Mouse (Mus musculus) kidney, embryonic 14.5 days (tissue): ENCODE measurements around the gene Synpr. TPM values are rescaled to one million over a fixed set of nuclear protein-coding genes. Genes with fewer than 3 reads are reported as not detected.
A peak's percentile ranks its signal among the peaks of the same experiment; 100 is the strongest.

Source experiments
- ATAC-seq: fragments of 200-750 bp; cut with Nextera tagmentation; 2 replicates; pipeline ENCODE4 v1.8.0; 2017; ENCODE audit warnings: moderate number of reproducible peaks, mild to moderate bottlenecking, moderate TSS enrichment, moderate library complexity; ENCODE audit not compliant: low FRiP score, low TSS enrichment
- H3K27ac ChIP-seq: fragments of 300-500 bp; sonication (generic); 2 replicates; pipeline ENCODE4 v1.5.1; 2014; ENCODE audit warnings: low read depth, mild to moderate bottlenecking, low read length, moderate library complexity, mixed read lengths
- H3K27me3 ChIP-seq: fragments of 300-500 bp; sonication (generic); 2 replicates; pipeline ENCODE4 v1.6.1; 2014; ENCODE audit warnings: mild to moderate bottlenecking, low read length; ENCODE audit not compliant: control insufficient read depth, insufficient read depth
- H3K36me3 ChIP-seq: fragments of 300-500 bp; sonication (generic); 2 replicates; pipeline ENCODE4 v1.6.1; 2014; ENCODE audit warnings: low read length, mixed read lengths; ENCODE audit not compliant: control insufficient read depth, insufficient read depth
- H3K4me1 ChIP-seq: fragments of 300-500 bp; sonication (generic); 2 replicates; pipeline ENCODE4 v1.6.1; 2014; ENCODE audit warnings: low read length, mixed read lengths; ENCODE audit not compliant: control insufficient read depth, insufficient read depth
- H3K4me2 ChIP-seq: fragments of 300-500 bp; sonication (generic); replicated peaks from 2 replicates; pipeline ENCODE4 v1.6.1; 2014; ENCODE audit warnings: low read depth, mild to moderate bottlenecking, low read length
- H3K4me3 ChIP-seq: fragments of 300-500 bp; sonication (generic); 2 replicates; pipeline ENCODE4 v1.5.1; 2014; ENCODE audit warnings: mild to moderate bottlenecking, low read length
- H3K9ac ChIP-seq: fragments of 300-500 bp; sonication (generic); 2 replicates; pipeline ENCODE4 v1.6.1; 2014; ENCODE audit warnings: low read depth, mild to moderate bottlenecking, low read length, moderate library complexity
- H3K9me3 ChIP-seq: fragments of 300-500 bp; sonication (generic); 2 replicates; pipeline ENCODE4 v1.6.1; 2016; ENCODE audit warnings: low read length; ENCODE audit not compliant: control insufficient read depth
- WGBS: fragments of 180-500 bp; shearing (Covaris S2); extraction: QIAGEN DNeasy Blood & Tissue Kit; methylation state at CpG from one replicate; pipeline ENCODE4 v1.1.7; 2014; 5-methylcytosine and 5-hydroxymethylcytosine counted together
- polyA plus RNA-seq: library from polyadenylated mRNA; unstranded; fragments of >200 nt; fragmentation: Nextera tagmentation; extraction: Ambion mirVana; gene quantifications from 2 replicates; pipeline ENCODE4 v1.2.1, GENCODE M21; 2014

Gene Synpr
- polyA plus RNA-seq, 1 experiment from 2014 or later = 2.0 TPM

GRCm38 (mm10) chr14:13596251-13596650, 311.7 kb downstream of the Synpr start:
- WGBS = 78% methylated on average over 6 of the region's 6 CpGs
- Histone ChIP-seq H3K4me1 (no peaks in the 10 kb centered on the region), H3K27me3 (no peaks in the 10 kb centered on the region), H3K4me2 (no peak overlapping the region), H3K27ac (no peak overlapping the region), H3K9me3 (no peaks in the 10 kb centered on the region), H3K4me3 (no peak overlapping the region), H3K9ac (no peak overlapping the region), H3K36me3 (no peaks in the 10 kb centered on the region)
- no peak for ATAC-seq

GRCm38 (mm10) chr14:13597204-13597603, 312.6 kb downstream of the Synpr start:
- WGBS = 83% methylated on average over 2 of the region's 2 CpGs

GRCm38 (mm10) chr14:13620531-13620930, 336.0 kb downstream of the Synpr start:
- H3K9me3 ChIP-seq = no peaks in the 10 kb centered on the region
- WGBS = 13% methylated on average over 2 of the region's 2 CpGs
- no peaks in the 10 kb centered on the region for H3K4me1 ChIP-seq
- H3K36me3 ChIP-seq = no peaks in the 10 kb centered on the region
- H3K4me3 ChIP-seq = no peak overlapping the region
- ATAC-seq = 0 out of 2 replicates have a peak, but pooled peaks have one; percentile 28
- no peaks in the 10 kb centered on the region for H3K27me3 ChIP-seq
- H3K9ac ChIP-seq = no peak overlapping the region
- H3K27ac ChIP-seq = no peak overlapping the region
- H3K4me2 ChIP-seq = no peak overlapping the region

More at GRCm38 (mm10) chr14:13597204-13597603, 312.6 kb downstream of the Synpr start:
- Histone ChIP-seq H3K9ac (no peak overlapping the region), H3K36me3 (no peaks in the 10 kb centered on the region), H3K27me3 (no peaks in the 10 kb centered on the region), H3K4me1 (no peaks in the 10 kb centered on the region), H3K4me2 (no peak overlapping the region), H3K4me3 (no peak overlapping the region), H3K27ac (no peak overlapping the region), H3K9me3 (no peaks in the 10 kb centered on the region)
- no peak for ATAC-seq

GRCm38 (mm10) chr14:13649865-13650264, 365.3 kb downstream of the Synpr start:
- Histone ChIP-seq H3K4me3 (no peak overlapping the region), H3K27ac (no peak overlapping the region), H3K9me3 (no peaks in the 10 kb centered on the region), H3K4me2 (no peak overlapping the region), H3K36me3 (no peaks in the 10 kb centered on the region), H3K27me3 (no peaks in the 10 kb centered on the region), H3K9ac (no peak overlapping the region), H3K4me1 (no peaks in the 10 kb centered on the region)
- 86% methylated on average over 1 of the region's 1 CpGs for WGBS
- ATAC-seq = no peak

- ATAC-seq = no peak
- H3K9ac ChIP-seq = no peak overlapping the region
- no peak overlapping the region for H3K4me2 ChIP-seq
- 58% methylated on average over 1 of the region's 1 CpGs for WGBS
- no peaks in the 10 kb centered on the region for H3K27me3 ChIP-seq
- H3K4me1 ChIP-seq = no peaks in the 10 kb centered on the region
- no peaks in the 10 kb centered on the region for H3K36me3 ChIP-seq
- no peak overlapping the region for H3K27ac ChIP-seq
- no peak overlapping the region for H3K4me3 ChIP-seq
- no peaks in the 10 kb centered on the region for H3K9me3 ChIP-seq
These were observed 366.5 kb downstream of the Synpr start for GRCm38 (mm10) chr14:13651039-13651438.

GRCm38 (mm10) chr14:13651541-13652298, 367.1 kb downstream of the Synpr start:
- Histone ChIP-seq H3K9ac (no peak overlapping the region), H3K27ac (no peak overlapping the region), H3K27me3 (no peaks in the 10 kb centered on the region), H3K4me3 (no peak overlapping the region), H3K9me3 (no peaks in the 10 kb centered on the region), H3K4me1 (no peaks in the 10 kb centered on the region), H3K36me3 (no peaks in the 10 kb centered on the region), H3K4me2 (no peak overlapping the region)
- 72% methylated on average over 2 of the region's 2 CpGs for WGBS
- ATAC-seq = no peak
